Mouse (Mus musculus): ENCODE measurements around the gene Myd88. TPM values are rescaled to one million over a fixed set of nuclear protein-coding genes. Genes with fewer than 3 reads are reported as not detected.

The Myd88 gene
- polyA plus RNA-seq, 1 experiment from 2014 or later: 11.8 TPM

GRCm38 (mm10) chr9:119322289-119323259, 18.6 kb downstream of the Myd88 start, which contains the start of gene Oxsr1:
TSS of gene Oxsr1 (minus strand) at chr9:119322427.
- Histone ChIP-seq H3K27me3 (no peaks in the 10 kb centered on the region), H3K9me3 (no peaks in the 10 kb centered on the region), H3K4me1 (peaks cover 8% of the 10 kb centered on the region; the same call in 1 of the 2 replicates), H3K27ac (peak within 1 kb of the TSS; percentile 84), H3K36me3 (no peaks in the 10 kb centered on the region), H3K4me3 (peak within 1 kb of the TSS; percentile 93), H3K4me2 (replicated peaks) (peak within 1 kb of the TSS; percentile 84), H3K9ac (peak within 1 kb of the TSS; percentile 83)
- ATAC-seq (ENCODE audit: insufficient number of reproducible peaks, insufficient read depth, low FRiP score, low TSS enrichment): peak; percentile 95
- under 1% methylated on average over 72 of the region's 76 CpGs for WGBS

- peak overlapping the region; percentile 84 for H3K4me2 ChIP-seq (replicated peaks)
- no peaks in the 10 kb centered on the region for H3K9me3 ChIP-seq
- peak; percentile 58 for ATAC-seq (ENCODE audit: insufficient number of reproducible peaks, insufficient read depth, low FRiP score, low TSS enrichment)
- peaks cover 8% of the 10 kb centered on the region; the same call in 1 of the 2 replicates for H3K4me1 ChIP-seq
- H3K4me3 ChIP-seq: peak overlapping the region; percentile 93
- H3K27ac ChIP-seq: peak overlapping the region; percentile 65
- H3K36me3 ChIP-seq: no peaks in the 10 kb centered on the region
- peak overlapping the region; percentile 83 for H3K9ac ChIP-seq
- no peaks in the 10 kb centered on the region for H3K27me3 ChIP-seq
- WGBS: under 1% methylated on average over 59 of the region's 59 CpGs
Observed at GRCm38 (mm10) chr9:119321392-119322229, 19.6 kb downstream of the Myd88 start.

- ATAC-seq (ENCODE audit: insufficient number of reproducible peaks, insufficient read depth, low FRiP score, low TSS enrichment): no peak
- Histone ChIP-seq H3K27ac (no peak overlapping the region), H3K9ac (peak overlapping the region; percentile 83), H3K4me1 (peaks cover 8% of the 10 kb centered on the region; the same call in 1 of the 2 replicates), H3K36me3 (no peaks in the 10 kb centered on the region), H3K4me3 (peak overlapping the region; percentile 93), H3K9me3 (no peaks in the 10 kb centered on the region), H3K27me3 (no peaks in the 10 kb centered on the region), H3K4me2 (replicated peaks) (peak overlapping the region; percentile 84)
- 12% methylated on average over 7 of the region's 7 CpGs for WGBS
Observed at GRCm38 (mm10) chr9:119320946-119321345, 20.3 kb downstream of the Myd88 start.

DNA sequence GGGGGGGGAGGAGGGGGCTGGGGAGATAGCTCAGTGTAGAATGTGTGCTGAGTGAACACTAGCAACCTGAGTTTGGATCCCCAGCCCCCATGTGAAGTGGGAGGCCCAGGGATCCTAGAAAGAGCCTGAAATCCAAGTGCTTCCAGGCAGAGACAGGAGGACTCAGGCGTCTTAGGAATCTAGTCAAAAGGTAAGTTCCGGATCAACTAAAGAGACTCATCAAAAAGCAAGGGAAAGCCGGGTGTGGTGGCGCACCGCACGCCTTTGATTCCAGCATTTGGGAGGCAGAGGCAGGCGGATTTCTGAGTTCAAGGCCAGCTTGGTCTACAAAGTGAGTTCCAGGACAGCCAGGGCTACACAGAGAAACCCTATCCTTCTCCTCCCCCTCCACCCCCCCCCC, 20.8 kb downstream of the Myd88 start:
- Histone ChIP-seq H3K9me3 (no peaks in the 10 kb centered on the region), H3K9ac (no peak overlapping the region), H3K27me3 (no peaks in the 10 kb centered on the region), H3K27ac (no peak overlapping the region), H3K36me3 (no peaks in the 10 kb centered on the region), H3K4me1 (peaks cover 8% of the 10 kb centered on the region; the same call in 1 of the 2 replicates), H3K4me3 (no peak overlapping the region), H3K4me2 (replicated peaks) (peak overlapping the region; percentile 84)
- WGBS: 83% methylated on average over 7 of the region's 7 CpGs
- no peak for ATAC-seq (ENCODE audit: insufficient number of reproducible peaks, insufficient read depth, low FRiP score, low TSS enrichment)

DNA sequence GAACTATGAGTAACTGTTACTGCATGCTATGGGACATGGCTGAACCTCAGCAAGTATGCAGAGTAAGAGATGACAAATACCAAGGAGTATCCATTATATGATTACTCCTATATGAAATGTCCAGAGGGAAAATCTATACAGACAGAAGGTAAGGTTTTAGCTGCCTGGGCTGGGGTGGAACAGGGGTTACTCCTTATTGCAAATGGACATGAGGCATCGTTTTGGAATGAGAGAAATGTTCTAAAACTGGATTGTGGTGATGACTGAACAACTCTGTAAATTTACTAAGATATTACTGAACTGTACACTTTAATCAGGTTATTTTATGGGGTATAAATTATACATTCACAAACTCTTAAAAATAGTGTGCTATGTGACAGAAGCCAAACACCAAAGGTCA, 22.3 kb downstream of the Myd88 start:
- Histone ChIP-seq H3K4me2 (replicated peaks) (no peak overlapping the region), H3K4me3 (no peak overlapping the region), H3K27ac (no peak overlapping the region), H3K36me3 (no peaks in the 10 kb centered on the region), H3K9ac (no peak overlapping the region), H3K27me3 (no peaks in the 10 kb centered on the region), H3K4me1 (peaks cover 8% of the 10 kb centered on the region; the same call in 1 of the 2 replicates), H3K9me3 (no peaks in the 10 kb centered on the region)
- WGBS: 95% methylated on average over 1 of the region's 1 CpGs
- no peak for ATAC-seq (ENCODE audit: insufficient number of reproducible peaks, insufficient read depth, low FRiP score, low TSS enrichment)

DNA sequence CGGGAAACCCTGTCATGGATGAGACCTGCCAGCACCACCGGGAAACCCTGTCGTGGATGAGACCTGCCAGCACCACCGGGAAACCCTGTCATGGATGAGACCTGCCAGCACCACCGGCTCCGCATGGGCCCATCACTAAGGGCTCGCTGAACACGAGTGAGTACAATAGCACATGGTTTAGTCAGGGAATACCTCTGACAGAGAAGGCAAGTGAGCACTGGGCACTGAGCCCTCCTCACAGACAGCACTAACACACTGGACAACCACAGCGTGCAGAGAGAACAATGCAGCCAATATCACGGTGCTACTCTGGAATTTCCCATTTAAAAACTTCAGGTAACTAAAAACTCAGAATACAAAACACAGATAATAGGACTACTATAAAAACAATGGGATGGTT, 28.1 kb downstream of the Myd88 start:
- WGBS: 96% methylated on average over 10 of the region's 10 CpGs
- Histone ChIP-seq H3K9me3 (no peaks in the 10 kb centered on the region), H3K36me3 (no peaks in the 10 kb centered on the region), H3K27me3 (no peaks in the 10 kb centered on the region), H3K4me1 (no peaks in the 10 kb centered on the region), H3K27ac (no peak overlapping the region), H3K4me3 (no peak overlapping the region), H3K4me2 (replicated peaks) (no peak overlapping the region), H3K9ac (no peak overlapping the region)
- ATAC-seq (ENCODE audit: insufficient number of reproducible peaks, insufficient read depth, low FRiP score, low TSS enrichment): no peak

DNA sequence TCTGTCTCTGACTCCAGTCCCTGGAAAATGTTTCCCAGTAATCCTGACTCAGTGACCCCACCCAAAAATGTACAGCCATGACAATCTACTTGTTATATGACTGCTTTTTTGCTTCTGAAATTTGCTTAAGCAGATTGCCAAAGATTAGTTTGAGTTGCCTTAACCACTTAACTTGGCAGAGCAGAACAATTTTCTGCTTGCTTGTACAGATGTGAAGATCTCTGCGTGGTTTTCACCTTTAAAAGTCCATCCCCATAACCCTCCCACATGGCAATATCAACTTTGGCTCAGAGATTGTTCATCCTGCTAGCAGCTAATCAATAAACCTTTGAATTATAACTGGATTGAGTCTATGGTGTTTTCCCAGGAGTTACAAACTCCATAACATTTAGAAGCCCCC, 32.1 kb downstream of the Myd88 start:
- H3K4me2 ChIP-seq (replicated peaks): no peak overlapping the region
- H3K4me1 ChIP-seq: no peaks in the 10 kb centered on the region
- ATAC-seq (ENCODE audit: insufficient number of reproducible peaks, insufficient read depth, low FRiP score, low TSS enrichment): no peak
- H3K27ac ChIP-seq: no peak overlapping the region
- H3K4me3 ChIP-seq: no peak overlapping the region
- H3K27me3 ChIP-seq: no peaks in the 10 kb centered on the region
- WGBS: 95% methylated on average over 1 of the region's 1 CpGs
- no peak overlapping the region for H3K9ac ChIP-seq
- no peaks in the 10 kb centered on the region for H3K36me3 ChIP-seq
- H3K9me3 ChIP-seq: no peaks in the 10 kb centered on the region

DNA sequence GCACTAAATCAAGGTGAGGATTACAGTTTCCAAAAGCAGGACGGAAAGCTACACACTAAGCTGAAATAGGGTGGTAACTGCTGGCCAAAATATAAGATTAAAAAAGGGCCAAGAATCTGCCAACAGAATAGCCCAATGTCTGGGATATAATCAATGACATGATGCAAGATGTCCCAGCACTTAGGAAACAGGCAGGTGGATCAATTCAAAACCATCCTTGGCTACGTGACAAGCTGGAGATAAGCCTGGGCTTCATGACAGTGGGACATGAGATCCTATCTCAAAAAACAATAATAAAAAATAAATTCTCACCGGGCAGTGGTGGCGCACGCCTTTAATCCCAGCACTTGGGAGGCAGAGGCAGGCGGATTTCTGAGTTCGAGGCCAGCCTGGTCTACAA, 35.3 kb downstream of the Myd88 start:
- Histone ChIP-seq H3K27me3 (no peaks in the 10 kb centered on the region), H3K9ac (no peak overlapping the region), H3K36me3 (peaks cover 9% of the 10 kb centered on the region), H3K9me3 (no peaks in the 10 kb centered on the region), H3K4me3 (no peak overlapping the region), H3K4me2 (replicated peaks) (no peak overlapping the region), H3K27ac (no peak overlapping the region), H3K4me1 (no peaks in the 10 kb centered on the region)
- no peak for ATAC-seq (ENCODE audit: insufficient number of reproducible peaks, insufficient read depth, low FRiP score, low TSS enrichment)
- 93% methylated on average over 7 of the region's 7 CpGs for WGBS

DNA sequence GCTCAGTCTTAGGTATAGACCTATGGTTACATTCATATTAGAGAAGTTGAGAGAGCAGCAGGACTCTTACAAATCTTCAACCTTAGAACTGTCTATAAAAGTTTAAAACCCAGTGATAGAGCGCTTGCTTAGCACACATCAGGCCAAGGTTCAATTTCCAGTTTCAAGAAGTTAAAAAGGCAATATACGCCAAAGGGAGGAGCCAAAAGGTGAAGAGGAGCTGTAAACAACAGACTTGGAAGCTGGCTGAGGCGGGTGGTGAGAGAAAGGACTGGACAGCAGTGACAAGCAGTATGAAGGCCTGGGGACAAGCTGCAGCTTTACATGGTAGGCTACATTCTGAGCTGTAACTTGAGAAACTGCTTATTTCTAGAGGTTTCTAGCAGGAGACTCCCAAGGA, 42.6 kb downstream of the Myd88 start:
- Histone ChIP-seq H3K27me3 (no peaks in the 10 kb centered on the region), H3K9me3 (no peaks in the 10 kb centered on the region), H3K9ac (no peak overlapping the region), H3K4me1 (no peaks in the 10 kb centered on the region), H3K27ac (no peak overlapping the region), H3K36me3 (peaks cover 9% of the 10 kb centered on the region), H3K4me3 (no peak overlapping the region), H3K4me2 (replicated peaks) (no peak overlapping the region)
- WGBS: 83% methylated on average over 3 of the region's 3 CpGs
- no peak for ATAC-seq (ENCODE audit: insufficient number of reproducible peaks, insufficient read depth, low FRiP score, low TSS enrichment)

GRCm38 (mm10) chr9:119297696-119298095, 43.5 kb downstream of the Myd88 start:
- no peak for ATAC-seq (ENCODE audit: insufficient number of reproducible peaks, insufficient read depth, low FRiP score, low TSS enrichment)
- Histone ChIP-seq H3K27me3 (no peaks in the 10 kb centered on the region), H3K4me1 (no peaks in the 10 kb centered on the region), H3K9ac (no peak overlapping the region), H3K36me3 (peaks cover 9% of the 10 kb centered on the region), H3K27ac (no peak overlapping the region), H3K4me2 (replicated peaks) (no peak overlapping the region), H3K9me3 (no peaks in the 10 kb centered on the region), H3K4me3 (no peak overlapping the region)
- WGBS: 87% methylated on average over 6 of the region's 6 CpGs

- Histone ChIP-seq H3K27ac (no peak overlapping the region), H3K4me3 (no peak overlapping the region), H3K36me3 (peaks cover 3% of the 10 kb centered on the region; the same call in 1 of the 2 replicates), H3K27me3 (no peaks in the 10 kb centered on the region), H3K4me1 (no peaks in the 10 kb centered on the region), H3K9ac (no peak overlapping the region), H3K9me3 (no peaks in the 10 kb centered on the region), H3K4me2 (replicated peaks) (no peak overlapping the region)
- WGBS: 89% methylated on average over 3 of the region's 3 CpGs
- no peak for ATAC-seq (ENCODE audit: insufficient number of reproducible peaks, insufficient read depth, low FRiP score, low TSS enrichment)
Observed at GRCm38 (mm10) chr9:119290791-119291190, 50.4 kb downstream of the Myd88 start.

All from embryonic facial prominence, embryonic 12.5 days (tissue).